Mouse (Mus musculus): ENCODE measurements around the gene Alyref2. TPM values are rescaled to one million over a fixed set of nuclear protein-coding genes. Genes with fewer than 3 reads are reported as not detected.
"Not testable (repeated sequence)": the region's sequence is repeated elsewhere in the genome, so short reads cannot be mapped to it uniquely, and the experiment has no call there.

Gene Alyref2
- polyA plus RNA-seq, 1 experiment from 2014 or later = 34.5 TPM

- H3K4me3 ChIP-seq; H3K27me3 ChIP-seq; H3K27ac ChIP-seq; H3K36me3 ChIP-seq; H3K9me3 ChIP-seq; H3K9ac ChIP-seq; H3K4me2 ChIP-seq; H3K4me1 ChIP-seq (replicated peaks); ATAC-seq (ENCODE audit: low FRiP score): not testable (repeated sequence)
- WGBS = 87% methylated on average over 8 of the region's 8 CpGs
These were observed 31.3 kb upstream of the Alyref2 start for GRCm38 (mm10) chr1:171471941-171472340.

- Histone ChIP-seq H3K9ac (no peak overlapping the region), H3K4me1 (replicated peaks) (no peaks in the 10 kb centered on the region), H3K4me2 (no peak overlapping the region), H3K27me3 (no peaks in the 10 kb centered on the region), H3K36me3 (no peaks in the 10 kb centered on the region), H3K4me3 (no peak overlapping the region), H3K9me3 (no peaks in the 10 kb centered on the region), H3K27ac (no peak overlapping the region)
- no peak for ATAC-seq (ENCODE audit: low FRiP score)
- WGBS = 80% methylated on average over 4 of the region's 4 CpGs
These were observed 29.8 kb upstream of the Alyref2 start for GRCm38 (mm10) chr1:171473506-171473905.

GRCm38 (mm10) chr1:171473920-171474640, 29.2 kb upstream of the Alyref2 start:
- no peak overlapping the region for H3K27ac ChIP-seq
- H3K9me3 ChIP-seq = no peaks in the 10 kb centered on the region
- 78% methylated on average over 9 of the region's 9 CpGs for WGBS
- no peak for ATAC-seq (ENCODE audit: low FRiP score)
- H3K4me2 ChIP-seq = no peak overlapping the region
- no peaks in the 10 kb centered on the region for H3K4me1 ChIP-seq (replicated peaks)
- no peaks in the 10 kb centered on the region for H3K27me3 ChIP-seq
- H3K4me3 ChIP-seq = no peak overlapping the region
- no peaks in the 10 kb centered on the region for H3K36me3 ChIP-seq
- no peak overlapping the region for H3K9ac ChIP-seq

- Histone ChIP-seq H3K36me3 (no peaks in the 10 kb centered on the region), H3K27ac (no peak overlapping the region), H3K9me3 (peaks cover 5% of the 10 kb centered on the region), H3K4me3 (no peak overlapping the region), H3K4me2 (no peak overlapping the region), H3K4me1 (replicated peaks) (no peaks in the 10 kb centered on the region), H3K9ac (no peak overlapping the region), H3K27me3 (no peaks in the 10 kb centered on the region)
- 79% methylated on average over 8 of the region's 8 CpGs for WGBS
- ATAC-seq (ENCODE audit: low FRiP score) = no peak
These were observed 26.2 kb upstream of the Alyref2 start for GRCm38 (mm10) chr1:171477123-171477522.

- H3K27ac ChIP-seq = no peak overlapping the region
- peak overlapping the region; percentile 39 for H3K4me2 ChIP-seq
- no peaks in the 10 kb centered on the region for H3K27me3 ChIP-seq
- H3K9me3 ChIP-seq = peaks cover 8% of the 10 kb centered on the region
- peak; percentile 43; the same call in 1 of the 2 replicates for ATAC-seq (ENCODE audit: low FRiP score)
- peak overlapping the region; percentile 30 for H3K4me3 ChIP-seq
- WGBS = 66% methylated on average over 27 of the region's 27 CpGs
- H3K4me1 ChIP-seq (replicated peaks) = no peaks in the 10 kb centered on the region
- no peaks in the 10 kb centered on the region for H3K36me3 ChIP-seq
- no peak overlapping the region for H3K9ac ChIP-seq
These were observed 25.3 kb upstream of the Alyref2 start for GRCm38 (mm10) chr1:171477758-171478545.

GRCm38 (mm10) chr1:171478968-171479367, 24.3 kb upstream of the Alyref2 start:
- 57% methylated on average over 2 of the region's 2 CpGs for whole genome bisulfite sequencing

GRCm38 (mm10) chr1:171494241-171494640, 9.0 kb upstream of the Alyref2 start:
- Histone ChIP-seq H3K4me3 (no peak overlapping the region), H3K4me1 (replicated peaks) (no peaks in the 10 kb centered on the region), H3K4me2 (no peak overlapping the region), H3K27ac (no peak overlapping the region), H3K9me3 (peaks cover 16% of the 10 kb centered on the region), H3K27me3 (no peaks in the 10 kb centered on the region), H3K36me3 (no peaks in the 10 kb centered on the region), H3K9ac (no peak overlapping the region)
- 90% methylated on average over 13 of the region's 13 CpGs for WGBS
- no peak for ATAC-seq (ENCODE audit: low FRiP score)

More at GRCm38 (mm10) chr1:171478968-171479367, 24.3 kb upstream of the Alyref2 start:
- Histone ChIP-seq H3K4me1 (replicated peaks) (no peaks in the 10 kb centered on the region), H3K27ac (no peak overlapping the region), H3K9me3 (peaks cover 11% of the 10 kb centered on the region), H3K9ac (no peak overlapping the region), H3K4me2 (no peak overlapping the region), H3K4me3 (no peak overlapping the region), H3K36me3 (no peaks in the 10 kb centered on the region), H3K27me3 (no peaks in the 10 kb centered on the region)
- no peak for ATAC-seq (ENCODE audit: low FRiP score)

GRCm38 (mm10) chr1:171495371-171495770, 7.9 kb upstream of the Alyref2 start:
- no peaks in the 10 kb centered on the region for H3K27me3 ChIP-seq
- H3K36me3 ChIP-seq = no peaks in the 10 kb centered on the region
- H3K4me1 ChIP-seq (replicated peaks) = no peaks in the 10 kb centered on the region
- H3K4me3 ChIP-seq = no peak overlapping the region
- H3K9ac ChIP-seq = no peak overlapping the region
- no peak for ATAC-seq (ENCODE audit: low FRiP score)
- H3K4me2 ChIP-seq = no peak overlapping the region
- 90% methylated on average over 6 of the region's 6 CpGs for WGBS
- H3K9me3 ChIP-seq = peaks cover 11% of the 10 kb centered on the region; the same call in 1 of the 2 replicates
- no peak overlapping the region for H3K27ac ChIP-seq

GRCm38 (mm10) chr1:171499856-171500255, 3.4 kb upstream of the Alyref2 start:
- H3K27me3 ChIP-seq = no peaks in the 10 kb centered on the region
- no peak overlapping the region for H3K9ac ChIP-seq
- no peaks in the 10 kb centered on the region for H3K36me3 ChIP-seq
- 79% methylated on average over 5 of the region's 5 CpGs for WGBS
- H3K4me3 ChIP-seq = no peak overlapping the region
- no peak for ATAC-seq (ENCODE audit: low FRiP score)
- no peak overlapping the region for H3K27ac ChIP-seq
- peaks cover 11% of the 10 kb centered on the region for H3K4me1 ChIP-seq (replicated peaks)
- no peaks in the 10 kb centered on the region for H3K9me3 ChIP-seq
- no peak overlapping the region for H3K4me2 ChIP-seq

GRCm38 (mm10) chr1:171501016-171501610, 2.2 kb upstream of the Alyref2 start:
- no peaks in the 10 kb centered on the region for H3K9me3 ChIP-seq

GRCm38 (mm10) chr1:171501636-171502080, 1.6 kb upstream of the Alyref2 start:
- WGBS = 3% methylated on average over 5 of the region's 5 CpGs
- peaks cover 20% of the 10 kb centered on the region for H3K4me1 ChIP-seq (replicated peaks)
- peak overlapping the region; percentile 79 for H3K27ac ChIP-seq
- H3K36me3 ChIP-seq = peaks cover 7% of the 10 kb centered on the region
- no peak for ATAC-seq (ENCODE audit: low FRiP score)
- peak overlapping the region; percentile 11; the same call in 1 of the 2 replicates for H3K4me3 ChIP-seq
- H3K9me3 ChIP-seq = no peaks in the 10 kb centered on the region
- H3K9ac ChIP-seq = peak overlapping the region; percentile 60
- H3K4me2 ChIP-seq = peak overlapping the region; percentile 66
- no peaks in the 10 kb centered on the region for H3K27me3 ChIP-seq

More at GRCm38 (mm10) chr1:171501016-171501610, 2.2 kb upstream of the Alyref2 start:
- Histone ChIP-seq H3K4me2 (peak overlapping the region; percentile 66; the same call in 1 of the 2 replicates), H3K4me3 (no peak overlapping the region), H3K4me1 (replicated peaks) (peaks cover 20% of the 10 kb centered on the region), H3K9ac (no peak overlapping the region), H3K36me3 (peaks cover 4% of the 10 kb centered on the region), H3K27me3 (no peaks in the 10 kb centered on the region), H3K27ac (no peak overlapping the region)
- 59% methylated on average over 6 of the region's 6 CpGs for WGBS
- no peak for ATAC-seq (ENCODE audit: low FRiP score)

Measured in hindbrain, embryonic 13.5 days (tissue).